Mouse (Mus musculus): ENCODE measurements at regions not wholly inside any gene's neighbourhood (a gene's known extent, or its start where the extent isn't known, plus 50 kb on each side); places are given as distances from the start of the nearest gene placed in this dataset.

DNA sequence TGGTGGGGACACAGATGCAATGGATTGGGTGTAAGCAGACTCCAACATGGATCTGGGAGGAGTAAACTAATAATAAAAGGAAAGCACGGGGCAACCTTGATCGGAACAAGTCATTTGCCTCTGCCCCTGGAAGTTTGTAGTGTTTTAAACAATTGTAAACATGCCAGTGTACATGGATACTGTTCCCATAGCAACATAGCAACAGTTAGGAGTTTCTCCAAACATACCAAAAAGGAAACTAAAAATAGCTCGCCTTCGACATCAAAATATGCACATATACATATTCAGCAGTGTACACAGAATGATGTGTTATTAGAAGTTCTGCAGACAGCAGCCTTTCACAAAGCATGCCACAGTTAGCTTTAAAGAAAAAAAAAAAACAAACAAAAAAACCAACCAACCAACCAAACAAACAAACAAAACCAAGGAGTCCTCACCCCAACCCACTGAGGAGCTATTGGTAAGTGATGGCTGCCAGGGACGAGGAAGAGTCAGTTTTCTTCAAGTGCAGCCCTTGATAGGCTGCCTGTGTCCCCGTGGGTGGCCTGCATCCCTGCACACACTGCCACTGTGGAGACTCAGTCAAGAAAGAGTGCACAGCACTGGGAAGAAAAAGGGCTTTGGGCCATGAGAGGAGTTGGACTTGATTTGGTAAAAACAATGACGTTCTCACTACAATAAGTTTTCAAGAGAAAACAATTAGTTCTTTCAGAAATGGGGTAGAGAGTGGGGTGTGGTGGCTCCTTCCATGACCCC is 54.8 kb upstream of the Peli1 start:
- peak; percentile 43 for DNase-seq (ENCODE audit: low read depth, low spot score)

DNA sequence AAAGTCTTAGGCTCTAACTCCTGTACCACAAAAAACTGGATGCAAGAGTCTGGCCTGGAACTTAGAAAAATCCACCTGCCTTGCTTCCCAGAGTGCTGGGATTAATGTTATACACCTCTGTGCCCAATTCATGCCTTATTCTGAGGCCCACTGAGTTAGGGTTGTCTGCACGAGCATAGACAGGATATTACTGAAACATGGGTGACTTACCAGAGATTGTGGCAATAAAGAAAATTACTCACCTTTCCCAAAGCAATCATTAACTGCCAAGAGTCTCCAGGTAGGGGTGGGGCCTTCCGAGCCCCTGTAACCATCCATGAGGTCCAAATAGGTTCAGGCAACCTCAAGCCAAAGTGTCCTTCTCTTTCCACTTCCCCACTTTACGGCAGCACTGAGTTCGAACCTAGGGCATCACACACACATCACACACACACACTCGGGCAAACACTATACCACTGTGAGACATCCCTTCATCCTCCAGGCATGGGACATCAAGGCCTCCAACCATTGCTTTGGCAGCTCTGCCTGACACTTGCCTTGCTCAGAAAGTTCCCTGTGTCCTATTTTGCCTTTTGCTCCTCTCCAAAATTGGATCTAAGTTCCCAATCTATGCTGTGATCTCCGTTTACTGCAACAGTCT is 53.7 kb upstream of the Peli1 start:
- DNase-seq (ENCODE audit: low read depth, low spot score): no peak

DNA sequence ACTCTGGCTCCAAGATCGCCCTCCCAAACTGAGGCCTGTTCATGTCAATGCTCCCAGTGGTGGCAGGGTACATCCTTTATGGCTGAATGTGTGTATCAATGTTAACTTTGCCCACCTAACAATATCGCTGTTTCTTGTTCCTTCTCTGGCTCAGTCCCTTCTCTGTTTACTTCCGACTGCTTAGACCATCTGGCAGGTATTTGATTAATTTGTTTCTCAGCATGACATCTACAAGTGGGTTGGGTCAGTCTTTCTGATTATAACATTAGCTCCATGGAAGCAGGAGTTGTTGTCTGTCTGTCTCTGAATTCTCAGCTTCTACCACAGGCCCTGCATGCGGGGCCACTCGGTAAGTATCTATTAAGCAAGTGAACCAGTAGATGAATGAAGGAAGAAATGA is 49.9 kb upstream of the Peli1 start:
- peak; percentile 35 for DNase-seq (ENCODE audit: low read depth, low spot score)

Data from brain, adult 2 months (tissue).